Mouse (Mus musculus) kidney, embryonic 14.5 days (tissue): ENCODE measurements at regions not wholly inside any gene's neighbourhood (a gene's known extent, or its start where the extent isn't known, plus 50 kb on each side); places are given as distances from the start of the nearest gene placed in this dataset.

Experiments used
- ATAC-seq: fragments of 200-750 bp; cut with Nextera tagmentation; 2 replicates; pipeline ENCODE4 v1.8.0; 2017; ENCODE audit warnings: moderate number of reproducible peaks, mild to moderate bottlenecking, moderate TSS enrichment, moderate library complexity; ENCODE audit not compliant: low FRiP score, low TSS enrichment
- H3K27ac ChIP-seq: fragments of 300-500 bp; sonication (generic); 2 replicates; pipeline ENCODE4 v1.5.1; 2014; ENCODE audit warnings: low read depth, mild to moderate bottlenecking, low read length, moderate library complexity, mixed read lengths
- H3K27me3 ChIP-seq: fragments of 300-500 bp; sonication (generic); 2 replicates; pipeline ENCODE4 v1.6.1; 2014; ENCODE audit warnings: mild to moderate bottlenecking, low read length; ENCODE audit not compliant: control insufficient read depth, insufficient read depth
- H3K36me3 ChIP-seq: fragments of 300-500 bp; sonication (generic); 2 replicates; pipeline ENCODE4 v1.6.1; 2014; ENCODE audit warnings: low read length, mixed read lengths; ENCODE audit not compliant: control insufficient read depth, insufficient read depth
- H3K4me1 ChIP-seq: fragments of 300-500 bp; sonication (generic); 2 replicates; pipeline ENCODE4 v1.6.1; 2014; ENCODE audit warnings: low read length, mixed read lengths; ENCODE audit not compliant: control insufficient read depth, insufficient read depth
- H3K4me2 ChIP-seq: fragments of 300-500 bp; sonication (generic); replicated peaks from 2 replicates; pipeline ENCODE4 v1.6.1; 2014; ENCODE audit warnings: low read depth, mild to moderate bottlenecking, low read length
- H3K4me3 ChIP-seq: fragments of 300-500 bp; sonication (generic); 2 replicates; pipeline ENCODE4 v1.5.1; 2014; ENCODE audit warnings: mild to moderate bottlenecking, low read length
- H3K9ac ChIP-seq: fragments of 300-500 bp; sonication (generic); 2 replicates; pipeline ENCODE4 v1.6.1; 2014; ENCODE audit warnings: low read depth, mild to moderate bottlenecking, low read length, moderate library complexity
- H3K9me3 ChIP-seq: fragments of 300-500 bp; sonication (generic); 2 replicates; pipeline ENCODE4 v1.6.1; 2016; ENCODE audit warnings: low read length; ENCODE audit not compliant: control insufficient read depth
- WGBS: fragments of 180-500 bp; shearing (Covaris S2); extraction: QIAGEN DNeasy Blood & Tissue Kit; methylation state at CpG from one replicate; pipeline ENCODE4 v1.1.7; 2014; 5-methylcytosine and 5-hydroxymethylcytosine counted together

GRCm38 (mm10) chr2:61246691-61247258 is 283.8 kb upstream of the Rbms1 start:
- no peak overlapping the region for H3K4me3 ChIP-seq
- WGBS, result 8% methylated on average over 3 of the region's 3 CpGs
- H3K9ac ChIP-seq, result no peak overlapping the region
- no peaks in the 10 kb centered on the region for H3K9me3 ChIP-seq
- no peaks in the 10 kb centered on the region for H3K36me3 ChIP-seq
- no peak overlapping the region for H3K4me2 ChIP-seq
- ATAC-seq, result no peak
- no peaks in the 10 kb centered on the region for H3K27me3 ChIP-seq
- H3K27ac ChIP-seq, result no peak overlapping the region
- H3K4me1 ChIP-seq, result no peaks in the 10 kb centered on the region

- Histone ChIP-seq H3K4me3 (no peak overlapping the region), H3K9me3 (no peaks in the 10 kb centered on the region), H3K36me3 (no peaks in the 10 kb centered on the region), H3K4me1 (no peaks in the 10 kb centered on the region), H3K27me3 (no peaks in the 10 kb centered on the region), H3K4me2 (no peak overlapping the region), H3K9ac (no peak overlapping the region), H3K27ac (no peak overlapping the region)
- WGBS, result 65% methylated on average over 7 of the region's 7 CpGs
- ATAC-seq, result no peak
Observed at GRCm38 (mm10) chr2:61245526-61245925, 282.5 kb upstream of the Rbms1 start.

- 67% methylated on average over 3 of the region's 3 CpGs for WGBS
- Histone ChIP-seq H3K9me3 (no peaks in the 10 kb centered on the region), H3K36me3 (no peaks in the 10 kb centered on the region), H3K27me3 (no peaks in the 10 kb centered on the region), H3K27ac (no peak overlapping the region), H3K4me1 (no peaks in the 10 kb centered on the region), H3K4me3 (no peak overlapping the region), H3K9ac (no peak overlapping the region), H3K4me2 (no peak overlapping the region)
- ATAC-seq, result no peak
Observed at GRCm38 (mm10) chr2:61221676-61222075, 258.7 kb upstream of the Rbms1 start.

- H3K27me3 ChIP-seq, result no peaks in the 10 kb centered on the region
- H3K9me3 ChIP-seq, result no peaks in the 10 kb centered on the region
- no peak overlapping the region for H3K4me2 ChIP-seq
- WGBS, result 87% methylated on average over 2 of the region's 2 CpGs
- H3K36me3 ChIP-seq, result no peaks in the 10 kb centered on the region
- no peak overlapping the region for H3K9ac ChIP-seq
- no peak for ATAC-seq
- no peak overlapping the region for H3K4me3 ChIP-seq
- no peak overlapping the region for H3K27ac ChIP-seq
- no peaks in the 10 kb centered on the region for H3K4me1 ChIP-seq
Observed at GRCm38 (mm10) chr2:61221157-61221556, 258.2 kb upstream of the Rbms1 start.

- no peak for ATAC-seq
- Histone ChIP-seq H3K27ac (no peak overlapping the region), H3K9ac (no peak overlapping the region), H3K4me3 (no peak overlapping the region), H3K9me3 (no peaks in the 10 kb centered on the region), H3K27me3 (no peaks in the 10 kb centered on the region), H3K36me3 (no peaks in the 10 kb centered on the region), H3K4me2 (no peak overlapping the region), H3K4me1 (no peaks in the 10 kb centered on the region)
- WGBS, result 93% methylated on average over 1 of the region's 1 CpGs
Observed at GRCm38 (mm10) chr2:61213951-61214350, 251.0 kb upstream of the Rbms1 start.

GRCm38 (mm10) chr2:61201387-61201786 is 238.4 kb upstream of the Rbms1 start:
- H3K27me3 ChIP-seq, result no peaks in the 10 kb centered on the region
- H3K9me3 ChIP-seq, result no peaks in the 10 kb centered on the region
- no peak overlapping the region for H3K4me2 ChIP-seq
- H3K4me3 ChIP-seq, result no peak overlapping the region
- H3K4me1 ChIP-seq, result no peaks in the 10 kb centered on the region
- no peaks in the 10 kb centered on the region for H3K36me3 ChIP-seq
- no peak overlapping the region for H3K27ac ChIP-seq
- H3K9ac ChIP-seq, result no peak overlapping the region
- no peak for ATAC-seq

- Histone ChIP-seq H3K4me2 (no peak overlapping the region), H3K27ac (no peak overlapping the region; the same call in 1 of the 2 replicates)
- WGBS, result 20% methylated on average over 2 of the region's 2 CpGs
Observed at GRCm38 (mm10) chr2:61193976-61194375, 231.0 kb upstream of the Rbms1 start.

DNA sequence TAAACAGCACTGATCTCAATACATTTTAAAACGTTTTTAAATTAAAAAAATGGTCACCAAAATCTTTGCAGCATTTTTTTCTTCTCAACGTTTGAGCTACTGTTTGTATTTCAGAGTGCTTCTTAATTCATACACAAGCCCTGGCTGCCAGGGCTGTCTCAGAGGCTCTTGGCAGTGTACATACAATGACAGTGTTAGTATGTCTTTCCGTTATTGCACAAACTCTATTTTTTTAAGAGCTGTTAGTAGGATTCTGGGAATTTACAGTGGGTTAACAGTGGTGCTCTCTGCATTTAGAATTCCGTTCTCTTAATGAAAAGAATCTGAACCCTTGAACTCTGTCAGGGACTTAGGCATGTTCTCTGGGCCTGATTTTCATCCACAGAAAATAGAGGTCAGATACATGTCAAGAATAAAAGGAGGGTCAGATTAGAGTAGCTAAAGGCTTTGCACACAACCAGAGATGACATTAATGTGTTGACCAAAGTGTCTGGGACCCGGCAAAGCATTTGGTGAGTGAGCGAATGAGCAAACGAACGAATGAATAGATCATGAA is 219.5 kb upstream of the Rbms1 start:
- ATAC-seq, result no peak
- H3K27me3 ChIP-seq, result no peaks in the 10 kb centered on the region
- WGBS, result 59% methylated on average over 8 of the region's 8 CpGs
- no peak overlapping the region for H3K9ac ChIP-seq
- H3K9me3 ChIP-seq, result no peaks in the 10 kb centered on the region
- H3K36me3 ChIP-seq, result no peaks in the 10 kb centered on the region
- H3K4me3 ChIP-seq, result no peak overlapping the region
- no peaks in the 10 kb centered on the region for H3K4me1 ChIP-seq
- no peak overlapping the region for H3K27ac ChIP-seq
- H3K4me2 ChIP-seq, result no peak overlapping the region

More at GRCm38 (mm10) chr2:61193976-61194375, 231.0 kb upstream of the Rbms1 start:
- Histone ChIP-seq H3K36me3 (no peaks in the 10 kb centered on the region), H3K9me3 (no peaks in the 10 kb centered on the region), H3K9ac (no peak overlapping the region), H3K27me3 (no peaks in the 10 kb centered on the region), H3K4me3 (no peak overlapping the region), H3K4me1 (no peaks in the 10 kb centered on the region)
- ATAC-seq, result no peak

DNA sequence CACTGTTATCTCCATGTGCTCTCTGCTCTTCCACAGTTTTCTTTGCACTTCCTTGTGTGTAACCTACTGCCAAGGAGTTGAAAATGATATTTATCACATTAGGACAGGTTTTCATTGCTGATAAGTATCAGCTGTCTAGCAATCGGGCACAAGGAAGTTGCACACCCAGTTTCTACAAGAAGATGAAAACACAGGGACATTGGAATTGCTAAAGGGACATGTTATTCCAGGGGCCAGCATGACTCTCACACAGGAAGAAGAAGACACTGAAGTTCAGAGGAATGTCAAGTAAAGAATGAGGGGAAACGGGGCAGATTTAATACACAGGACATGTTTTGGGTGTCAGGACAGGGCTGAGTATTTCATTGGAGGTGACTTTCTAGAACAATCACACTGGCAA is 214.8 kb upstream of the Rbms1 start:
- WGBS, result 42% methylated on average over 2 of the region's 2 CpGs
- no peak for ATAC-seq
- H3K4me1 ChIP-seq, result 0 out of 2 replicates have a peak, but pooled peaks cover 3% of the 10 kb centered on the region
- no peak overlapping the region for H3K27ac ChIP-seq
- H3K4me2 ChIP-seq, result no peak overlapping the region
- no peak overlapping the region for H3K9ac ChIP-seq
- H3K9me3 ChIP-seq, result no peaks in the 10 kb centered on the region
- H3K4me3 ChIP-seq, result no peak overlapping the region
- H3K27me3 ChIP-seq, result no peaks in the 10 kb centered on the region
- H3K36me3 ChIP-seq, result no peaks in the 10 kb centered on the region
